Comparison of ENCODE assay signal across 19 mouse cellular contexts in genomic region chr12:83560189-83560588, GRCm38 (mm10). TPM values are rescaled to one million over a fixed set of nuclear protein-coding genes. Genes with fewer than 3 reads are reported as not detected.
A peak's percentile ranks its signal among the peaks of the same experiment; 100 is the strongest.
DNase-seq lines count a peak whose midpoint lies in the region; ATAC-seq and TF ChIP-seq lines count a peak whose summit lies in the region.
"Had no signal": no experiment of that assay in that cellular context is flagged by ENCODE, and none has a peak within 500 bp of the region (broad histone marks: within the 10 kb centered on the region; RNA-seq: fewer than 3 reads in every experiment).

No protein-coding gene starts in this region.

- TF ChIP-seq CTCF in heart, adult 2 months (IDR thresholded peaks at IDR 0.05), result no peak
- TF ChIP-seq CTCF in CH12.LX (conservative IDR thresholded peaks at IDR 0.05 in 1 of 2, IDR thresholded peaks at IDR 0.05 in 1 of 2; ENCODE audit: low read depth in 2 of 2, low read length in 2 of 2), result no peak
- no peak for TF ChIP-seq CTCF in thymus, adult 2 months (IDR thresholded peaks at IDR 0.05; ENCODE audit: borderline replicate concordance, control insufficient read depth, extremely low read depth, insufficient read depth, low read length, poor library complexity)

- 76% methylated on average over 6 of the region's 6 CpGs for WGBS in heart, adult 2 months
- WGBS in liver, embryonic 13.5 days (ENCODE audit: insufficient replicate concordance), result 52% methylated on average over 6 of the region's 6 CpGs
- 72% methylated on average over 6 of the region's 6 CpGs for WGBS in neural tube, embryonic 15.5 days
- WGBS in thymus, adult 2 months, result 93% methylated on average over 6 of the region's 6 CpGs

- DNase-seq in heart, postnatal 10 days, result peak; percentile 25 to 48
- no peak for DNase-seq in heart, adult 2 months
- DNase-seq in CH12.LX (ENCODE audit: extremely low read depth) (peak; percentile 31), WW6 (ENCODE audit: low read depth, low spot score) (peak; percentile 40)
- DNase-seq in liver, embryonic 13.5 days, result peak; percentile 24
- no peak for DNase-seq in thymus, adult 2 months
- DNase-seq: cerebellum, adult 2 months; gastrocnemius, postnatal 10 days; kidney, adult 11 months; kidney, postnatal 25 days; lung, adult 18-20 months; lung, postnatal 36 days; right cerebral cortex, postnatal 14 days had no signal

- intact Hi-C loops in heart, postnatal 10 days (cut with DNase I), result no loop called here
- intact Hi-C loops in heart, adult 2 months (cut with DNase I), result no loop called here

- H3K79me2 ChIP-seq in heart, adult 2 months (replicated peaks; ENCODE audit: control insufficient read depth, insufficient read depth, low read length), result no peaks in the 10 kb centered on the region
- H3K79me2 ChIP-seq in CH12.LX (replicated peaks; ENCODE audit: control insufficient read depth, extremely low read depth, insufficient read depth, poor library complexity, severe bottlenecking), result no peaks in the 10 kb centered on the region

- ATAC-seq in liver, embryonic 13.5 days (ENCODE audit: low read depth), result peak; percentile 66
- ATAC-seq in neural tube, embryonic 15.5 days (ENCODE audit: low FRiP score), result no peak
- ATAC-seq in frontal cortex, adult (ENCODE audit: low TSS enrichment), result no peak
- ATAC-seq: forebrain, embryonic 16.5 days had no signal

- no peak overlapping the region for H3K27ac ChIP-seq in heart, adult 2 months
- H3K27ac ChIP-seq in CH12.LX (ENCODE audit: insufficient read depth, low read depth), result no peak overlapping the region
- no peak overlapping the region for H3K27ac ChIP-seq in liver, embryonic 13.5 days
- H3K27ac ChIP-seq in neural tube, embryonic 15.5 days (replicated peaks), result no peak overlapping the region
- H3K27ac ChIP-seq in thymus, adult 2 months (ENCODE audit: control insufficient read depth, insufficient read depth, low read length), result no peak overlapping the region
- H3K27ac ChIP-seq: hindbrain, embryonic 15.5 days; midbrain, embryonic 12.5 days had no signal

- no peak overlapping the region for H3K4me2 ChIP-seq in CH12.LX (ENCODE audit: insufficient read depth, low read depth, poor library complexity, severe bottlenecking)
- no peak overlapping the region for H3K4me2 ChIP-seq in liver, embryonic 13.5 days
- no peak overlapping the region for H3K4me2 ChIP-seq in neural tube, embryonic 15.5 days
- H3K4me2 ChIP-seq: hindbrain, embryonic 15.5 days; midbrain, embryonic 12.5 days had no signal

- in situ Hi-C loops in CH12.LX (cut with MboI; ENCODE audit: low pct_ligation_motif_present, low pct_unique_long_range_greater_than_20kb, low sequenced_read_pairs), result no loop called here

- TF ChIP-seq POLR2A in heart, adult 2 months (IDR thresholded peaks at IDR 0.05; ENCODE audit: insufficient read depth, low read depth, low read length), result no peak
- no peak for TF ChIP-seq POLR2A in CH12.LX (IDR thresholded peaks at IDR 0.05; ENCODE audit: low read depth, low read length)
- TF ChIP-seq POLR2A in thymus, adult 2 months (IDR thresholded peaks at IDR 0.05; ENCODE audit: control insufficient read depth, extremely low read depth, insufficient read depth, low read length, poor library complexity), result no peak

- H3K4me3 ChIP-seq in heart, adult 2 months, result no peak overlapping the region
- H3K4me3 ChIP-seq in CH12.LX (replicated peaks in 1 of 3; ENCODE audit: low read depth in 2 of 3, low read length in 2 of 3, poor library complexity in 1 of 3), result no peak overlapping the region
- no peak overlapping the region for H3K4me3 ChIP-seq in liver, embryonic 13.5 days (replicated peaks)
- H3K4me3 ChIP-seq in neural tube, embryonic 15.5 days (replicated peaks), result no peak overlapping the region
- no peak overlapping the region for H3K4me3 ChIP-seq in thymus, adult 2 months (ENCODE audit: control insufficient read depth, insufficient read depth, low read length)
- H3K4me3 ChIP-seq: erythroblast, embryonic 14.5 days; hindbrain, embryonic 15.5 days; midbrain, embryonic 12.5 days had no signal

- TF ChIP-seq RAD21 in CH12.LX (IDR thresholded peaks at IDR 0.05; ENCODE audit: low read depth, low read length), result no peak

- dilution Hi-C loops in CH12.LX (cut with MboI; ENCODE audit: extremely low pct_ligation_motif_present, extremely low pct_unique_long_range_greater_than_20kb, low sequenced_read_pairs), result no loop called here

- H3K9ac ChIP-seq in heart, adult 2 months (ENCODE audit: low read depth, low read length), result no peak overlapping the region
- H3K9ac ChIP-seq in CH12.LX (ENCODE audit: insufficient read depth, low read depth), result no peak overlapping the region
- H3K9ac ChIP-seq in liver, embryonic 13.5 days, result no peak overlapping the region
- no peak overlapping the region for H3K9ac ChIP-seq in neural tube, embryonic 15.5 days (replicated peaks)
- H3K9ac ChIP-seq: hindbrain, embryonic 15.5 days; midbrain, embryonic 12.5 days had no signal

- no peaks in the 10 kb centered on the region for H3K9me3 ChIP-seq in CH12.LX (replicated peaks; ENCODE audit: low read length)
- no peaks in the 10 kb centered on the region for H3K9me3 ChIP-seq in liver, embryonic 13.5 days (replicated peaks)
- no peaks in the 10 kb centered on the region for H3K9me3 ChIP-seq in neural tube, embryonic 15.5 days (replicated peaks)
- H3K9me3 ChIP-seq: hindbrain, embryonic 15.5 days; midbrain, embryonic 12.5 days had no signal

- TF ChIP-seq EP300 in heart, adult 2 months (IDR thresholded peaks at IDR 0.05; ENCODE audit: insufficient read depth, low read depth, low read length), result no peak
- no peak for TF ChIP-seq EP300 in CH12.LX (IDR thresholded peaks at IDR 0.05; ENCODE audit: low read length)

- H3K4me1 ChIP-seq in heart, adult 2 months (ENCODE audit: control insufficient read depth, insufficient read depth, low read length), result no peaks in the 10 kb centered on the region
- H3K4me1 ChIP-seq in CH12.LX (ENCODE audit: control insufficient read depth in 1 of 2, insufficient read depth in 2 of 2), result peaks cover 5 to 8% of the 10 kb centered on the region in 2 experiments; a peak in 2 of 4 replicates
- peaks cover 38% of the 10 kb centered on the region for H3K4me1 ChIP-seq in liver, embryonic 13.5 days (replicated peaks)
- 0 out of 2 replicates have a peak, but pooled peaks cover 4% of the 10 kb centered on the region for H3K4me1 ChIP-seq in neural tube, embryonic 15.5 days
- H3K4me1 ChIP-seq in thymus, adult 2 months (replicated peaks; ENCODE audit: control insufficient read depth, insufficient read depth, low read length), result no peaks in the 10 kb centered on the region
- H3K4me1 ChIP-seq: midbrain, embryonic 12.5 days had no signal

- no peaks in the 10 kb centered on the region for H3K27me3 ChIP-seq in heart, adult 2 months (ENCODE audit: control insufficient read depth, insufficient read depth, low read length)
- H3K27me3 ChIP-seq in CH12.LX (replicated peaks), result no peaks in the 10 kb centered on the region
- no peaks in the 10 kb centered on the region for H3K27me3 ChIP-seq in liver, embryonic 13.5 days
- no peaks in the 10 kb centered on the region for H3K27me3 ChIP-seq in neural tube, embryonic 15.5 days (replicated peaks)
- H3K27me3 ChIP-seq in thymus, adult 2 months (ENCODE audit: control insufficient read depth, insufficient read depth, low read length), result no peaks in the 10 kb centered on the region
- H3K27me3 ChIP-seq: hindbrain, embryonic 15.5 days; midbrain, embryonic 12.5 days had no signal

- no peaks in the 10 kb centered on the region; the same call in 1 of the 2 replicates for H3K36me3 ChIP-seq in heart, adult 2 months (ENCODE audit: control insufficient read depth, insufficient read depth, low read length)
- H3K36me3 ChIP-seq in CH12.LX (replicated peaks in 1 of 2; ENCODE audit: control insufficient read depth in 1 of 2, insufficient read depth in 1 of 2, low read length in 1 of 2), result peaks cover 31 to 77% of the 10 kb centered on the region in 2 experiments
- H3K36me3 ChIP-seq in liver, embryonic 13.5 days, result peaks cover 56% of the 10 kb centered on the region
- peaks cover 80% of the 10 kb centered on the region for H3K36me3 ChIP-seq in neural tube, embryonic 15.5 days
- H3K36me3 ChIP-seq in thymus, adult 2 months (ENCODE audit: control insufficient read depth, insufficient read depth, low read length), result peaks cover 46% of the 10 kb centered on the region

TF ChIP-seq in CH12.LX, 34 proteins besides CTCF, POLR2A, EP300 and RAD21 (continues in another document):
- no peak for TF ChIP-seq SMC3 (IDR thresholded peaks at IDR 0.05; ENCODE audit: low read depth, low read length)
- no peak for TF ChIP-seq ZKSCAN1 (IDR thresholded peaks at IDR 0.05; ENCODE audit: borderline replicate concordance, low read depth, low read length)
- no peak for TF ChIP-seq SIN3A (IDR thresholded peaks at IDR 0.05; ENCODE audit: low read length)
- TF ChIP-seq NRF1 (IDR thresholded peaks at IDR 0.05; ENCODE audit: low read depth, low read length), result no peak
- TF ChIP-seq TCF12 (IDR thresholded peaks at IDR 0.05; ENCODE audit: low read depth, low read length), result no peak
- no peak for TF ChIP-seq MAX (IDR thresholded peaks at IDR 0.05; ENCODE audit: low read length)
- no peak for TF ChIP-seq ZNF384 (IDR thresholded peaks at IDR 0.05; ENCODE audit: low read depth, low read length)
- no peak for TF ChIP-seq PAX5 (IDR thresholded peaks at IDR 0.05; ENCODE audit: low read length)
- no peak for TF ChIP-seq NELFE (IDR thresholded peaks at IDR 0.05; ENCODE audit: low read depth, low read length)
- no peak for TF ChIP-seq UBTF (IDR thresholded peaks at IDR 0.05; ENCODE audit: low read depth, low read length)
- TF ChIP-seq E2F4 (IDR thresholded peaks at IDR 0.05; ENCODE audit: insufficient replicate concordance, low read depth, low read length), result no peak

RNA-seq across cellular contexts. Expression of gene Zfyve1, which starts 36.8 kb away (rescaled TPM):
- 10 to 100 TPM; 21.8 to 23.0 TPM for total RNA-seq in heart, postnatal 10 days (2021)
- total RNA-seq in heart, adult 2 months (2021), result 10 to 100 TPM; 13.4 to 15.3 TPM
- polyA plus RNA-seq in heart, adult 2 months (2012; rRNA removed), result 10.0 and 17.7 TPM in 2 replicates
- total RNA-seq in CH12.LX (2012; rRNA removed) (10.0 and 17.6 TPM in 2 replicates), CH12.LX (2014; rRNA removed) (7.2 and 7.3 TPM in 2 replicates)
- 6.0 and 10.9 TPM in 2 replicates for polyA plus RNA-seq in CH12.LX (2012; ENCODE audit: insufficient read length, low read depth)
- 5.0 and 5.9 TPM in 2 replicates for polyA plus RNA-seq in liver, embryonic 13.5 days (2015; fragmentation: Nextera tagmentation; extraction: Ambion mirVana)
- polyA plus RNA-seq in neural tube, embryonic 15.5 days (2015; fragmentation: Nextera tagmentation; extraction: Ambion mirVana), result 23.0 TPM in 2 replicates
- 43.4 and 50.2 TPM in 2 replicates for polyA plus RNA-seq in thymus, adult 2 months (2012; rRNA removed)

RNA-seq across cellular contexts. Expression of gene Dcaf4, which starts 39.9 kb away (rescaled TPM):
- total RNA-seq in heart, postnatal 10 days (2021), result 10 to 100 TPM; 18.6 to 19.5 TPM
- total RNA-seq in heart, adult 2 months (2021), result 10 to 100 TPM; 11.9 to 13.6 TPM
- polyA plus RNA-seq in heart, adult 2 months (2012; rRNA removed), result 17.2 and 26.1 TPM in 2 replicates
- total RNA-seq in CH12.LX (2012; rRNA removed), result 22.0 and 22.1 TPM in 2 replicates
- total RNA-seq in CH12.LX (2014; rRNA removed), result 21.5 and 23.6 TPM in 2 replicates
- polyA plus RNA-seq in CH12.LX (2012; ENCODE audit: insufficient read length, low read depth), result 17.3 and 19.4 TPM in 2 replicates
- 14.7 and 16.0 TPM in 2 replicates for polyA plus RNA-seq in liver, embryonic 13.5 days (2015; fragmentation: Nextera tagmentation; extraction: Ambion mirVana)
- polyA plus RNA-seq in neural tube, embryonic 15.5 days (2015; fragmentation: Nextera tagmentation; extraction: Ambion mirVana), result 45.8 and 46.1 TPM in 2 replicates
- polyA plus RNA-seq in thymus, adult 2 months (2012; rRNA removed), result 33.7 and 36.6 TPM in 2 replicates

Comparison
In these comparisons a context has a peak if more than half of its experiments do, and no peak if none do; other contexts are left out.
1. DNase-seq: peak in heart, postnatal 10 days (2 of 2), CH12.LX (single experiment), WW6 (single experiment) and liver, embryonic 13.5 days (single experiment); none in heart, adult 2 months (0 of 2) and thymus, adult 2 months (single experiment).